Mouse (Mus musculus) C2C12 (cell line): ENCODE results near the gene Rab31.

ENCODE experiments used
- CTCF ChIP-seq: IDR thresholded peaks from one replicate; pipeline ENCODE4 v1.5.1; 2011; ENCODE audit not compliant: control insufficient read depth, insufficient read depth, insufficient read length
- MAX ChIP-seq: IDR thresholded peaks from one replicate; pipeline ENCODE4 v1.6.1; 2011; ENCODE audit warnings: mild to moderate bottlenecking, control low read depth
- MYOD1 ChIP-seq: IDR thresholded peaks from one replicate; pipeline ENCODE4 v1.6.1; 2011; ENCODE audit warnings: low read depth; ENCODE audit not compliant: control insufficient read depth, insufficient read length
- MYOG ChIP-seq: IDR thresholded peaks from one replicate; pipeline ENCODE4 v1.6.1; 2011; ENCODE audit not compliant: control insufficient read depth, insufficient read length; ENCODE audit errors: extremely low read depth
- USF1 ChIP-seq: IDR thresholded peaks from one replicate; pipeline ENCODE4 v1.6.1; 2011; ENCODE audit warnings: low read depth, mild to moderate bottlenecking, control low read depth, moderate library complexity

- no peak for TF ChIP-seq CTCF
- TF ChIP-seq MYOG = no peak
- TF ChIP-seq MYOD1 = no peak
- TF ChIP-seq USF1 = no peak
- no peak for TF ChIP-seq MAX
Measured at GRCm38 (mm10) chr17:65608312-65608687, 164.3 kb downstream of the Rab31 start.
